Mouse (Mus musculus) heart, embryonic 13.5 days (tissue): Measurements from ENCODE around the gene Tshz2. TPM values are rescaled to one million over a fixed set of nuclear protein-coding genes. Genes with fewer than 3 reads are reported as not detected.

ENCODE experiments used
- ATAC-seq: fragments of 200-750 bp; cut with Nextera tagmentation; 2 replicates; pipeline ENCODE4 v1.8.0; 2017; ENCODE audit warnings: moderate TSS enrichment; ENCODE audit not compliant: insufficient number of reproducible peaks, low FRiP score, low TSS enrichment; ENCODE audit errors: extremely low read depth
- H3K27ac ChIP-seq: fragments of 300-500 bp; sonication (generic); replicated peaks from 2 replicates; pipeline ENCODE4 v1.5.1; 2015; ENCODE audit warnings: moderate library complexity, mild to moderate bottlenecking, inconsistent platforms
- H3K27me3 ChIP-seq: fragments of 300-500 bp; sonication (generic); replicated peaks from 2 replicates; pipeline ENCODE4 v1.6.1; 2015; ENCODE audit warnings: mild to moderate bottlenecking, inconsistent platforms
- H3K36me3 ChIP-seq: fragments of 300-500 bp; sonication (generic); 2 replicates; pipeline ENCODE4 v1.6.1; 2015; ENCODE audit warnings: mild to moderate bottlenecking, inconsistent platforms
- H3K4me1 ChIP-seq: fragments of 300-500 bp; sonication (generic); 2 replicates; pipeline ENCODE4 v1.6.1; 2015; ENCODE audit warnings: inconsistent platforms
- H3K4me2 ChIP-seq: fragments of 300-500 bp; sonication (generic); 2 replicates; pipeline ENCODE4 v1.6.1; 2015; ENCODE audit warnings: inconsistent platforms, mild to moderate bottlenecking, moderate library complexity
- H3K4me3 ChIP-seq: fragments of 300-500 bp; sonication (generic); 2 replicates; pipeline ENCODE4 v1.5.1; 2015; ENCODE audit warnings: moderate library complexity, mild to moderate bottlenecking, inconsistent platforms
- H3K9ac ChIP-seq: fragments of 300-500 bp; sonication (generic); 2 replicates; pipeline ENCODE4 v1.6.1; 2015; ENCODE audit warnings: inconsistent platforms, mild to moderate bottlenecking, moderate library complexity
- H3K9me3 ChIP-seq: fragments of 300-500 bp; sonication (generic); 2 replicates; pipeline ENCODE4 v1.6.1; 2016; ENCODE audit warnings: inconsistent platforms
- WGBS: fragments of 180-500 bp; shearing (Covaris S2); methylation state at CpG from one replicate; pipeline ENCODE4 v1.1.7; 2015; ENCODE audit warnings: mixed read lengths; 5-methylcytosine and 5-hydroxymethylcytosine counted together
- polyA plus RNA-seq: library from polyadenylated mRNA; unstranded; fragments of >200 nt; fragmentation: Nextera tagmentation; extraction: Ambion mirVana; gene quantifications from 2 replicates; pipeline ENCODE4 v1.2.1, GENCODE M21; 2015

Tshz2 gene
- polyA plus RNA-seq, 1 experiment from 2014 or later: 4.1 TPM

- Histone ChIP-seq H3K4me1 (peaks cover 32% of the 10 kb centered on the region), H3K36me3 (no peaks in the 10 kb centered on the region), H3K9me3 (no peaks in the 10 kb centered on the region), H3K4me3 (no peak overlapping the region), H3K27ac (peak overlapping the region; percentile 48), H3K27me3 (no peaks in the 10 kb centered on the region), H3K9ac (no peak overlapping the region), H3K4me2 (no peak overlapping the region)
- WGBS: 76% methylated on average over 6 of the region's 6 CpGs
- no peak for ATAC-seq
Observed at GRCm38 (mm10) chr2:169673786-169674185, 41.0 kb downstream of the Tshz2 start.

- Histone ChIP-seq H3K4me3 (no peak overlapping the region), H3K4me2 (no peak overlapping the region), H3K27me3 (no peaks in the 10 kb centered on the region), H3K27ac (peak overlapping the region; percentile 48), H3K36me3 (no peaks in the 10 kb centered on the region), H3K4me1 (peaks cover 29% of the 10 kb centered on the region), H3K9me3 (no peaks in the 10 kb centered on the region), H3K9ac (no peak overlapping the region)
- ATAC-seq: no peak
- WGBS: 63% methylated on average over 5 of the region's 5 CpGs
Observed at GRCm38 (mm10) chr2:169674209-169674608, 41.4 kb downstream of the Tshz2 start.

GRCm38 (mm10) chr2:169679264-169679663, 46.5 kb downstream of the Tshz2 start:
- Histone ChIP-seq H3K4me3 (no peak overlapping the region), H3K4me1 (peaks cover 13% of the 10 kb centered on the region), H3K27ac (no peak overlapping the region; the same call in 1 of the 2 replicates), H3K4me2 (no peak overlapping the region), H3K9ac (no peak overlapping the region), H3K27me3 (no peaks in the 10 kb centered on the region), H3K9me3 (no peaks in the 10 kb centered on the region), H3K36me3 (no peaks in the 10 kb centered on the region)
- WGBS: 35% methylated on average over 7 of the region's 7 CpGs
- ATAC-seq: no peak

GRCm38 (mm10) chr2:169679951-169680350, 47.1 kb downstream of the Tshz2 start:
- no peak for ATAC-seq
- Histone ChIP-seq H3K36me3 (no peaks in the 10 kb centered on the region), H3K4me3 (no peak overlapping the region), H3K9me3 (no peaks in the 10 kb centered on the region), H3K4me1 (peaks cover 12% of the 10 kb centered on the region), H3K4me2 (no peak overlapping the region), H3K27me3 (no peaks in the 10 kb centered on the region), H3K9ac (no peak overlapping the region), H3K27ac (peak overlapping the region; percentile 12; the same call in 1 of the 2 replicates)
- WGBS: 41% methylated on average over 5 of the region's 5 CpGs

- Histone ChIP-seq H3K36me3 (no peaks in the 10 kb centered on the region), H3K4me3 (no peak overlapping the region), H3K27me3 (no peaks in the 10 kb centered on the region), H3K4me2 (no peak overlapping the region), H3K4me1 (peaks cover 26% of the 10 kb centered on the region), H3K9ac (no peak overlapping the region), H3K9me3 (no peaks in the 10 kb centered on the region), H3K27ac (no peak overlapping the region)
- WGBS: 53% methylated on average over 5 of the region's 5 CpGs
- no peak for ATAC-seq
Observed at GRCm38 (mm10) chr2:169685260-169685659, 52.4 kb downstream of the Tshz2 start.

GRCm38 (mm10) chr2:169685747-169686146, 52.9 kb downstream of the Tshz2 start:
- Histone ChIP-seq H3K27me3 (no peaks in the 10 kb centered on the region), H3K4me1 (peaks cover 24% of the 10 kb centered on the region), H3K9ac (no peak overlapping the region), H3K4me2 (no peak overlapping the region), H3K36me3 (no peaks in the 10 kb centered on the region), H3K27ac (no peak overlapping the region), H3K9me3 (no peaks in the 10 kb centered on the region), H3K4me3 (no peak overlapping the region)
- WGBS: 72% methylated on average over 7 of the region's 7 CpGs
- no peak for ATAC-seq

- Histone ChIP-seq H3K27ac (no peak overlapping the region), H3K27me3 (no peaks in the 10 kb centered on the region), H3K4me3 (no peak overlapping the region), H3K36me3 (no peaks in the 10 kb centered on the region), H3K9me3 (no peaks in the 10 kb centered on the region), H3K9ac (no peak overlapping the region), H3K4me1 (peaks cover 24% of the 10 kb centered on the region), H3K4me2 (no peak overlapping the region)
- no peak for ATAC-seq
- 73% methylated on average over 12 of the region's 12 CpGs for WGBS
Observed at GRCm38 (mm10) chr2:169686697-169687430, 54.1 kb downstream of the Tshz2 start.

- no peaks in the 10 kb centered on the region for H3K9me3 ChIP-seq
- no peak overlapping the region for H3K4me3 ChIP-seq
- no peak overlapping the region for H3K27ac ChIP-seq
- H3K4me2 ChIP-seq: no peak overlapping the region
- H3K27me3 ChIP-seq: no peaks in the 10 kb centered on the region
- WGBS: 80% methylated on average over 2 of the region's 2 CpGs
- no peak overlapping the region for H3K9ac ChIP-seq
- no peak for ATAC-seq
- no peaks in the 10 kb centered on the region for H3K36me3 ChIP-seq
- peaks cover 35% of the 10 kb centered on the region for H3K4me1 ChIP-seq
Observed at GRCm38 (mm10) chr2:169690054-169690453, 57.2 kb downstream of the Tshz2 start.

- no peak for ATAC-seq
- H3K9me3 ChIP-seq: no peaks in the 10 kb centered on the region
- H3K9ac ChIP-seq: no peak overlapping the region
- WGBS: 69% methylated on average over 9 of the region's 9 CpGs
- H3K4me1 ChIP-seq: peaks cover 32% of the 10 kb centered on the region
- H3K27me3 ChIP-seq: no peaks in the 10 kb centered on the region
- no peaks in the 10 kb centered on the region for H3K36me3 ChIP-seq
- no peak overlapping the region for H3K4me3 ChIP-seq
- H3K4me2 ChIP-seq: no peak overlapping the region
- no peak overlapping the region for H3K27ac ChIP-seq
Observed at GRCm38 (mm10) chr2:169694494-169694893, 61.7 kb downstream of the Tshz2 start.

- Histone ChIP-seq H3K9ac (no peak overlapping the region), H3K27ac (no peak overlapping the region), H3K4me3 (no peak overlapping the region), H3K36me3 (no peaks in the 10 kb centered on the region), H3K27me3 (no peaks in the 10 kb centered on the region), H3K9me3 (no peaks in the 10 kb centered on the region), H3K4me2 (no peak overlapping the region), H3K4me1 (peaks cover 38% of the 10 kb centered on the region)
- ATAC-seq: no peak
- 56% methylated on average over 9 of the region's 9 CpGs for WGBS
Observed at GRCm38 (mm10) chr2:169695025-169695424, 62.2 kb downstream of the Tshz2 start.

GRCm38 (mm10) chr2:169699141-169699540, 66.3 kb downstream of the Tshz2 start:
- Histone ChIP-seq H3K9ac (peak overlapping the region; percentile 47; the same call in 1 of the 2 replicates), H3K9me3 (no peaks in the 10 kb centered on the region), H3K27ac (peak overlapping the region; percentile 87), H3K4me3 (no peak overlapping the region), H3K4me2 (no peak overlapping the region), H3K4me1 (peaks cover 57% of the 10 kb centered on the region), H3K27me3 (peaks cover 8% of the 10 kb centered on the region; the same call in 1 of the 2 replicates), H3K36me3 (no peaks in the 10 kb centered on the region)
- no peak for ATAC-seq
- 73% methylated on average over 5 of the region's 5 CpGs for WGBS
